11 mouse cellular contexts compared by ENCODE assay signal in the genomic region with DNA sequence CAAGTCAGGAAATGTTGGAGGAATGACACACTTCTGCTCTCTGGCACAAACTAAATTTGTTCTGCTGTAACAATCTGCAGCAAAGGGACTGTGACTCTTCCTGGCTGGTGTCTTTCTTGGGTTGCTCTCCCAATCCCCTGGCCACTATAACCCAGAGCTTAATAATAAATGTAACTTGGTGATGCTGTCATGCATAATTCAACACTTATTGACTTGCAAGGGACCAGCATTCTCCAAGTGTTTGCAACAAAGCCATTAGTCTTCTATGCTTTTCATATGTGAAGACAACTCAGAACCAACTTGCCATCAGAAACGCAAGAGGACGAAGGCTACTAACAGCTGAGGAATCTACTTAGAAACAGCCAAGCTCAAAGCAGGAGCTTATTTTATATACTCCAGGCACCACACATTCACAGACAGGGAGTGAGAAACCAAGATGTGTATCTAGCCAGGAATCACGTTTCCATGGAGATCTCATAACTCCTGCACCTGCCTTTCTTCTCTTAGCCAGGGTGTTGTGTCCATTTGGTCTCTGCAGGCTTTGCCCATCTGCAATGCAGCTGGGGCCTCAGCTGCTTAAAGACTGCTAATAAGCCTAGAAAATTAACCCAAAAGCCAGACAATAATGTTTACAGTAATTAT. TPM values are rescaled to one million over a fixed set of nuclear protein-coding genes. Genes with fewer than 3 reads are reported as not detected.
DNase-seq lines count a peak whose midpoint lies in the region; ATAC-seq lines count a peak whose summit lies in the region.
"Had no signal": no experiment of that assay in that cellular context is flagged by ENCODE, and none has a peak within 500 bp of the region (broad histone marks: within the 10 kb centered on the region; RNA-seq: fewer than 3 reads in every experiment).

No protein-coding gene starts in this region.

- no peaks in the 10 kb centered on the region for H3K27me3 ChIP-seq in midbrain, embryonic 14.5 days (ENCODE audit: control insufficient read depth, insufficient read depth, low read length)
- H3K27me3 ChIP-seq: heart, embryonic 13.5 days; lung, embryonic 15.5 days had no signal

- H3K9ac ChIP-seq in midbrain, embryonic 14.5 days (replicated peaks; ENCODE audit: low read length) = no peak overlapping the region
- H3K9ac ChIP-seq: heart, embryonic 13.5 days; lung, embryonic 15.5 days had no signal

- WGBS in midbrain, embryonic 14.5 days = 42% methylated on average over 3 of the region's 3 CpGs

- peak; percentile 55; the same call in 1 of the 2 replicates for ATAC-seq in midbrain, embryonic 14.5 days (ENCODE audit: low FRiP score, low TSS enrichment)

- peak; percentile 61 for DNase-seq in cerebellum, adult 9-10 months
- DNase-seq in cerebellum, adult 8-10 months = no peak
- DNase-seq in Muller cell, postnatal 12 days (ENCODE audit: inconsistent ontology term) = peak; percentile 4
- peak; percentile 45 for DNase-seq in forelimb bud, embryonic 11.5 days (ENCODE audit: low read depth, low spot score)
- DNase-seq in midbrain, embryonic 14.5 days = peak; percentile 74
- no peak for DNase-seq in adrenal gland, adult 8-10 months
- DNase-seq in heart, adult 11 months = no peak
- no peak for DNase-seq in kidney, postnatal 14 days
- DNase-seq: kidney, adult 2 months had no signal

- peaks cover 16% of the 10 kb centered on the region for H3K4me1 ChIP-seq in midbrain, embryonic 14.5 days (ENCODE audit: control insufficient read depth, insufficient read depth, low read length)
- H3K4me1 ChIP-seq: heart, embryonic 13.5 days; lung, embryonic 15.5 days had no signal

- H3K36me3 ChIP-seq in midbrain, embryonic 14.5 days (ENCODE audit: control insufficient read depth, insufficient read depth, low read length) = no peaks in the 10 kb centered on the region
- H3K36me3 ChIP-seq: heart, embryonic 13.5 days; lung, embryonic 15.5 days had no signal

- peak overlapping the region; percentile 0; the same call in 1 of the 2 replicates for H3K4me2 ChIP-seq in midbrain, embryonic 14.5 days (ENCODE audit: low read length)
- H3K4me2 ChIP-seq: heart, embryonic 13.5 days; lung, embryonic 15.5 days had no signal

- H3K27ac ChIP-seq in midbrain, embryonic 14.5 days (replicated peaks; ENCODE audit: low read depth, low read length) = peak overlapping the region; percentile 45; the same call in 1 of the 2 replicates
- H3K27ac ChIP-seq: heart, embryonic 13.5 days; lung, embryonic 15.5 days had no signal

- no peak overlapping the region for H3K4me3 ChIP-seq in midbrain, embryonic 14.5 days (replicated peaks; ENCODE audit: low read depth, low read length)
- H3K4me3 ChIP-seq: heart, embryonic 13.5 days; lung, embryonic 15.5 days had no signal

- no peaks in the 10 kb centered on the region for H3K9me3 ChIP-seq in midbrain, embryonic 14.5 days (ENCODE audit: control insufficient read depth, low read length)
- H3K9me3 ChIP-seq: heart, embryonic 13.5 days; lung, embryonic 15.5 days had no signal

RNA-seq across cellular contexts. Expression of gene Sv2b, which starts 19.8 kb away (rescaled TPM):
- 4.5 and 5.9 TPM in 2 replicates for polyA plus RNA-seq in midbrain, embryonic 14.5 days (2014; fragmentation: Nextera tagmentation; extraction: Ambion mirVana)
- under 1 TPM; 0.29 to 0.46 (median 0.40) TPM for total RNA-seq in adrenal gland, adult 8-10 months (2022)
- polyA plus RNA-seq: kidney, adult 2 months had no signal

Comparison
In these comparisons a context has a peak if more than half of its experiments do, and no peak if none do; other contexts are left out.
1. DNase-seq: peak in cerebellum, adult 9-10 months (single experiment), Muller cell, postnatal 12 days (single experiment), forelimb bud, embryonic 11.5 days (single experiment) and midbrain, embryonic 14.5 days (single experiment); none in cerebellum, adult 8-10 months (single experiment), adrenal gland, adult 8-10 months (single experiment), heart, adult 11 months (single experiment) and kidney, postnatal 14 days (single experiment).